Mouse (Mus musculus) kidney, postnatal 4 days (tissue): ENCODE results near the gene Fopnl.
A peak's percentile ranks its signal among the peaks of the same experiment; 100 is the strongest.

Source experiments
- DNase-seq, 2 experiments: peaks; one replicate each; pipeline ENCODE4 v3.0.0; 2021; ENCODE audit warnings: mixed read lengths in 2 of 2

The Fopnl gene

DNA sequence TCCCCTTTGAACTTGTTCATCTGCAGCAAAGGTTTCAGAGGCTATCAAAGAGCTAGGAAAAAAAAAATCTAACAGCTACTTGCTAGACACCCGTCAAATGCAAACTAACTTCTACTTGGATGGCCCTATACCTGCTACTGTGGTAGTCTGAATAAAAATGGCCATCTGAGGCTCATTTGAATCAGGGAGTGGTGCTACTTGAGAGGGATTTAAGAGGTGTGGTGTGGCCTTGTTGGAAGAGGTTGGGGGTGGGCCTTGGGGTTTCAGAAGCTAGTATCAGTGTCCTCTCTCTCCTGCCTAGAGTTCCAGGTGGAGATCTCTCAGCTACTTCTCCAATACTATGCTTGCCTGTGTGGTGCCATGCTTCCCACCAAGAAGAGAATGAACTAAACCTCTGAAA, 10.8 kb downstream of the Fopnl start:
- DNase-seq, result no peak

DNA sequence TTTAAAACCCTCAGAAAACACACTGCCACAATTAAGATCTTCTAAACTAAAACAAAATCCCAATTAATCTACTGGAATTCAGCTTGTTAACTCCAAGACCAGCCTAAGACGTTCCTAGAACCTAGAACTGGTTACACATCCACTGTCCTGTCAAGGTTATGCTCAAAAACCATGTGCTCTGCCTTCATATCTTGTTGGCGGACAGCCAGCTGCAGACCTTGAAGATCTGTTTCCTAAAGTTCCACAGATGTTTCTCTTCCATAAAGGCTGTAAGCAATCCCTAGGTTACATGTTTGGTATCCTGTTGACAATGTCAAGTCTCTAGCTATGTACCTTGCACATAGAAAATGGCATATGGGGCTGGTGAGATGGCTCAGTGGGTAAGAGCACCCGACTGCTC, 12.4 kb downstream of the Fopnl start:
- no peak for DNase-seq

DNA sequence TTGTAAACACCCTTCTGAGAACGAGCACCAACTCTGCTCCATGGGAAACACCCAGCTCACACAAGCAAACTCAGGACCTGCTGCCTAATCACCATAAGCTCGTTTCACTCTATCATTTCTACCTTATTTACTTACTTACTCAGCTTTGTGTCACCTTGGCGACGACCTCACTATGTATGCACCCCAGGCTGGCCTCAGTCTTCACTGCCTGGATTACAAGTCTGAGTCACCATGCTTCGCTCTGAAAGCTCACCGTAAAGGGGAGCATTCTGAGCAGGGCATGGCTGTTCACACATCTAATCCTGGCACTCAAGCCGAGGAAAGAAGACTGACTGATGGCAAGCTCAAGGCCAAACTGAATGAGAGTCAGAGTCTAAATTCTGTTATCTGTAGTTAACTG, 13.5 kb downstream of the Fopnl start:
- DNase-seq, result peak in 1 of 2 experiments; percentile 25

DNA sequence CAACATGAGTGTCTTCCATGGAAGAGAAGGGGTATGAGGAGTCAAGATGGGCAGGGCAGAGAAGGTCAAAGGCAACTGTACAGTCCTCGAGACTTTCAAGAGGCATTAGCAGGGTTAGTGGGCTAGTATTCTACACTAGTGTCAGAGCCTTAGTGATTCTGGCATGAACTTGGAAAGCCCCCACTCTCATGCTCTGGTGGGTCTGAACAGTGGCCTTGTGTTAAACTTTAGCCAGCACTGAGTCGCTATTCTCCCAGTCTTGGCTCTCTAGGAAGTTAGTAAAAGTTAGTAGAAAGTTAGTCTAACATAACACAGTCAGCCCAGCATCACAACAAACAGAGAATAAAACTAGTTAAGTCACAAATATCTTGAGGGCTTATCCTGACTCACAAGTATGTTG, 14.1 kb downstream of the Fopnl start:
- DNase-seq, result no peak

DNA sequence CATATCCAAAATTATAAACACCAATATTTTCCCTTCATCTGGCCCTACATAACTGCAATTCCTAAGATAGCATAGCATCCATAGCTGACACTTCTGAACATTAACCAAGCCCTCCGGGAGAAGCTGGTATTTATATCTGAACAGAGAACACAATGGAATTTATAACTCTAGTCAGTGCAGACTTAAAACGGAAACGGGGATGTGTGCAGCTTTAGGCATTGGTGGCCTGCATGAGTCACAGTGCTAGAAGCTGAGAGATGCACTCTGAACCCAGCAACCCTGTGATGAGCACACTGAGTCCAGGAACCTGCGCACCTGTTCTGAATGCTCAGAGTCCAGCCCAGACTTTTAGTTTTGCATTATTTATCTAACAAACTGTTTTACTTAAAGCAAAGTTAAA, 18.7 kb downstream of the Fopnl start:
- DNase-seq, result no peak

DNA sequence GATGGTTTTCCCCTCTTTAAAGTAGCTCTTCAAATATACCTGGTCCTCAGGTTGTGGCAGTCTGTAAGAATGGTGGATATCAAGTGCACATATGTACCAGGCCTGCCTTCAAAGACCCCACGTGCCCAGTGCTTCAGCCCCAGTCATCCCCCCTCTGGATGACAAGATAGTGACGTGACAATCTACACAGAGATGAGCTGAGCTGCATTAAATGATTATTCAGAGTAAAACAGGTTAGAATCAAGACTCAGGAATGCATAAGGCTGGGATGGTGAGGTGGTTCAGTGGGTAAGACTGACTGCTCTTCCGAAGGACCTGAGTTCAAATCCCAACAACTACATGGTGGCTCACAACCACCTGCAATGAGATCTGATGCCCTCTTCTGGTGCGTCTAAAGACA, 19.5 kb downstream of the Fopnl start:
- no peak for DNase-seq

DNA sequence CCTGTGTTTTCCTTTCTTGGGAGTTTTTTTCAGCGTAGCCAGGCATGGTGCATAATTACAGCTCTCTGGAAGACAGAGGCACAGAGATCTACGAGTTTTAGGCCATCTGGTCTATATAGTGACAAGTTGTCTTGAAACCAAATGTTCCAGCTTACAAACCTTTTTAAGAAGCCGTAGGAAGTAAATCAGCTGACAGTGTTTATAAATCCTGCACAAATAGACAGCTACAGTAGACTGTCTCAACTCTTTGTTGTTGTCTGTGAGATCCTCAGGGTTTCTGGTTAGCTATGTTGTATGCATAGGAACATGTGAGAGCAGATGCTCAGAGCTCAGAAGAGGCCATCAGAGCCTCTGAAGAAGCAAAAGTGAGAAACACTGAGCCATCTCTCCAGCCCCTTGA, 20.1 kb downstream of the Fopnl start:
- no peak for DNase-seq

DNA sequence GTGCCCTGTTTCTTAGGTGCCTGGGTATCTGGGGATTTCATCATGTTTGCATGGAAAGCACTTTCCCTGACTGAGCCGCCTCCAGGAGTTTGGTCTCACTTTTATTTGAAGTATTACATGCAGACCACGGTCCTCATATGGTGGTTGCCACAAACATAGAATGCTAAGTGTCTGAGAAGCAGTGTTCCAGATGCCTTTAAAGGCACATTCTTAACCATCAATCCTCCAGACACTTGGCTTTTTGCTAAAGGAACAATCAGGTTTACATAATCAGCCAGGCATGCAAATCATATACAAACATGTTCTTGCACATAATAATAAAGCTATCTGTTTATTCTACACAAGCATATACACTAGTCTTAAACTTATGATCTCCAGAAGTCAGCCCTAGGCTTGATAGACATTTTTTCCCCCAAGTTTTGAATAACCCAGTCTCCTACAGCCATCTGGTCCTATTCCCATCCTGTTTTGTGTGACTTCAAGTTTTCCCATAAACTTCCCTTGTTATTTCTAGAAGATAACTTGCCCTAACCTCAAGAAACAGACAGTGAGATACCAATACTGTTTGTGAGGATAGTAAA, 20.6 kb downstream of the Fopnl start:
- DNase-seq, result no peak

DNA sequence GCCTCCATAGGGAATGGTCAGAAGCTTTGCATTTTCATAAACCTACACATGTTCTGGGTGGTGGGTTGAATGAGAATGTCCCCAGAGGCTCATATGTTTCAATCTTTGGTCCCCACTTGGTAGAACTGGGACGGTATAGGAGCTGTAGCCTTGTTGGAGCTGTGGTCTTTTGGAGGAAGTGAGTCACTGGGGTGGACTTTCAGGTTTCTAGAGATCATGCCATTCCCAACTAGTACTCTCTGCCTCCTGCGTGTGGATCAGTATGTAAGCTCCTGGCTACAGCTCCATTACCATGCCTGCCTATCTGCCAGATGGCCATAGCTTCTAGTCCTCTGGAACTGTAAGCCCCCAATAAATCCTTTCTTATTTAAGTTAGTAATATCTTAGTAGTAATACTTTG, 21.9 kb downstream of the Fopnl start:
- no peak for DNase-seq

DNA sequence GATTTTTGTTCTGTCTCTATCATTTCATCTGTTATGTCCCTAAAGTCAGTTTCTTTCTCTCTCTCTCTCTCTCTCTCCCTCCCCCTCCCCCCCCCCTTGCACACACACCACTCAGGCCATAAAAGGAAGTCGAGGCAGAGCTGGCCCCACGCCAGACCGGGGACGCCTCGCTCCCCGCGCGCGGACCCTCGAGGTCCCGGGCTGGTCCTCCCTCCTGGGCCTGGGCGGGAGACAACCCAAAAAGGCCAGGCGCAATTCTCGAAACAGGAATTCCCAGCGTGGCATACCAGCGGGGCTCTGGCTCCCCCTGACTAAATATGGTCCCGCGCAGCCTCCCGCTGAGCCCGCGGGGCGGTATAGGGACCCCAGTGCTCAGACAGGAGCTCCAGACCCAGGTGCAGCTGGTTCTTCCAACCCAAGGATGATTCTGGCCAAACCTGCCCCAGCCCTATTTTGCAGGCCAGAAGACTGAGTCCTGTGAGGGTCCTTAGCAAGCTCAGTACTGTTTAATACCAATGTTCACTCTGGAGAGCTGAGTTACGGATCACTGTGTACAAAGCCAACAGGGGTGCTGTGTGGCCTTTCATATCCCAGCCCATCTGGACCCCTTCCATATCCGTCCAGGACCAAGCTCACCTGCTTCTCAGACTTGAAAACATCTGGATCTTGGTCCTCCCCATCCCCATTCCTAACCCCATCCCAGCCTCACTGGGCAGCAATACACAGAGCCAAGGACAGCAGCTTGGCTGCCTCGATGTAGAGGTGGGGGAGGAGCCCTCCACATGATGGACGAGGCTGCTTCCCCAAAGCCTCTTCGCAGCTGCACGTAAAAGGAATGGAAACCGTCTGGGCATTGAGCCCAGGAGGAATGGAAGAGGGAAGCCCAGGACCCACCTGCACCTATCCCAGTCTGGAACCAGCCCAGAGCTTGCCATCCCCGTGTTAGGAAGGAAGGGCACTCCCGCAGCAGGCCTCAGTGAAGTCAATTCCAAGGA, 24.7 kb downstream of the Fopnl start:
- DNase-seq, result peak; percentile 44 to 53

DNA sequence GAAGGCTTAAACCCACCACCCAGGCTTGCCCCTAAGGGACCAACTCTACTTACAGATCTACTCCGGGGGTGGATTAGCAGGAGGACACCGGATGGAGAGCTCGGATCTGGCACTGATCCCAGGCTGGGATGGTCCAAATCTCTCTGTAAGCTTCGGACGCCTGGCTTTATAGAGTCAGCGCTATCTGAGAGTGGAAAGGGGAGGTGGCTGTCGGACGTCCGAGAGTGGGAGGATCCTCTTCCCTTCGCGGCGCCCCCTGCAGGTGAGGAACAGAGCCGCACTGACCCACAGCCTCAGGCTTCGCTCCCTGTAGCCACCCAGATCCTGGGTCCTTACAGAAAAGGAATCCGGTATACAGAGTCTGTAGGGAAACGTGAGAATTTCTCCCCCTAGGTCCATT, 26.0 kb downstream of the Fopnl start, which contains the start of gene Myh11:
TSS of gene Myh11 (minus strand) at position 150 of the 400 bp plus-strand sequence.
- DNase-seq, result peak; percentile 88 to 91

DNA sequence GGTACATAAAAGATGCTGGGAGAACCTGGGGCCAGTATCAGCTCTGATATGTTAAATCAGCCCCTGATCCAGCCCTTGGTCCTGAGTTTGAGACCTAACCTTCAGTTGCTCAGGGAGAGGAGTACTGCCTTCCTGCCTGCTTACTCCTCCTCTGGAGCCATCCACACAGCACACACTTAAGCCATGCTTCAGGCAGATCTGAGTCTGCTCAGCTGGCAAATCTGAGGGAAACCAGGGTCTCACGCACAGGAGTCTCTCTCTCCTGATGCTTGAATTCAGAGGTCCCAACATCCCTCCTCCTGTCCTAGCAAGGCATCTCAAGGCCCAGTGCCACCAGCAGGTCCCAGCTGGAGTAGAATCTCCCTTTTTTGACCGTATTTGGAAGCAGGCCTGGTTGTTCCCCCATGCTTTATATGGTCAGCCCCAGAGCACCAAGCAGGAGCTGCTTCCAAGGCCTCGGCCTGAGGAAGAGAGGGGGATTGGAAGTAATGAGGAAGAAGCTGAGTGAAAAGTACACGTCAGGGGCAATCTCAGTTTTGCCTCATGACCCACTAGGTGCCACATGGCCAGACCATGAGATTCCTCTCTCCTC, 44.7 kb downstream of the Fopnl start:
- no peak for DNase-seq

DNA sequence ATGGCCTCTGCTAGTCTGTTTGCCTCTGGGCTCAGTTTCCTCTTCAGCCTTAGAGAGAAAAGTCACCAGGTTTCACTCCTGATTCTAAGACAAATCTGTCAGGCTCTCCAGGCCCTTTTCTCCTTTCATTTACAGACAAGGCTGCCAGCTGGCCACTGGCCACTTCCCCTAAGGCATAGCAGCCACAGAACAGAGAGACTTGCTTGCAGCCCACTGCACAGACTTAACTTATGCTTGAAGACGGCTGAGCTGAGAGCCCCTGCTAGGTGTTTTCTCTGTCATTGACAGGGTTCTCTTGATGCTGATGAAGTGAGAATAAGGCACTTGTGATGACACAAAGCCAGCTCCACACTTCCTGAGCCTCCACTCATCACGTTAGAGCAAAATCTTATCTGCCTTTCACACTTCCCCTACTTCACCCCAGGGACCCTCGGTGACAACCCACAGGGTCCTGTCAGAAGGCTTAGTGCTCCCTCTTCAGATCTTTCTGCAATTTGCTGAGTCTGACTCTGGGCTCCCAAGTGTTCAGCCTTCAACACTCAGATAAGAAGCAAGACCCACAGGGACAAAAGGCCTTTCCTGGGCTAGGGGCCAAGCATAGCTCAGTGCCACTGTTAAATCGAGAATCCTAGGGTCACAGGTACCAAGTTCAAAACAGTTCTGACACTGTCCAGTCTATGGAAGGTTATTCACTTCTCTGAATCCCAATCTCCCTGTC, 51.8 kb downstream of the Fopnl start:
- peak in 1 of 2 experiments; percentile 14 for DNase-seq

DNA sequence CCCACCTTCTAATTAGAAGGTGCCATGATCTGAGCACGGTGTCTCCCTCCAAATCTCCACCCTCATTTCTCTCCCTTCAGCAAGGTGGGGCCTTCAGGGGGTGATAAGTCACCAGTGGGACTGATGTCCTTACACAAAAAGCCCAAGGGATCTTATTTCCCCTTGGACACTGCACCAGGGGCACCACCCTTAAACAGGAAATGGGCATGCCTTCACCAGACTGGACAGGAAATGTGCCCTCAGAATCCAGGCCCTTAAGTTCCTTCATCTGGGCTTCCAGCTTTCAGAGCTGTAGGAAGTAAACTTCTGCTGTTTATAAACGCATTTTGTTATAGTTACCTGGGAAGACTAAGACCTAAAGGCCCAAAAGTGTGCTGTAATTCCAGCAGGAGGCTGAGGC, 52.7 kb downstream of the Fopnl start:
- no peak for DNase-seq

DNA sequence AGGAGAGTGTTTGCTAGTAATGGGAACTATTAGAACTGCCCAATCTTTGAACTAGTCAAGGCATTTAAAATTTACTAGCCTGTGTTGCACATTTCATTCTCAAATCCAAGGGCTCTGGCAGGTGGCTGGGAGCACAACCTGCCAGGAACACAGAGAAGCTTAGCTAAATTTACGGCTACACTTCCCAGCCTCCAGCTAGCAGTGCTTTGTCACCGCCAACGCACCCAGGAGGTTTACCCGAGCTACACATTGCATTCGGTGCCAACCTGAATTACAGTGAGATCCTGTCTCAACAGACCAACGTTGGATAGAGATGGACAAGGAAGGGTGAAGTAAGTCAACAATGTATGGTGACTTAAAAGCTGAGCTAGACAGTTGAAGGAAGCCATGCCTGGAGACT, 54.0 kb downstream of the Fopnl start:
- no peak for DNase-seq

DNA sequence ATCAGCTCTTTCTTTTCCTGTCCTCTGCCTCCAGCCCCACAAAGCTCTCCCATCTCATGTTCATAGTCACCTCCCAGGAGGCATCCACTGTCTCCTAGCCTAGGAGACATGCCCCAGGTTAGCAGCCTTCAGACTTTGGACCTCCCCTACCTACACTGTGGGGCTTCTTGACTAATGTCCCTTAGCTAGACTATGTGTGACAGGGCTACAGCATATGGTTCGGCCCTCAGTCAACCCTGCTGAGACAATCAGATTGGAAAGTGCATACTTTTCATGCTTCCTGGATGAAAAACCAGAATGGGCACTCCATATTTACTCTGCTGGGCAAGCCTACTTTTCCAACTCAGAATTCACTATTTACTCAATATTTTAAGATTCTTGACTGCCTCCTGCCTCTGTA, 54.8 kb downstream of the Fopnl start:
- no peak for DNase-seq

DNA sequence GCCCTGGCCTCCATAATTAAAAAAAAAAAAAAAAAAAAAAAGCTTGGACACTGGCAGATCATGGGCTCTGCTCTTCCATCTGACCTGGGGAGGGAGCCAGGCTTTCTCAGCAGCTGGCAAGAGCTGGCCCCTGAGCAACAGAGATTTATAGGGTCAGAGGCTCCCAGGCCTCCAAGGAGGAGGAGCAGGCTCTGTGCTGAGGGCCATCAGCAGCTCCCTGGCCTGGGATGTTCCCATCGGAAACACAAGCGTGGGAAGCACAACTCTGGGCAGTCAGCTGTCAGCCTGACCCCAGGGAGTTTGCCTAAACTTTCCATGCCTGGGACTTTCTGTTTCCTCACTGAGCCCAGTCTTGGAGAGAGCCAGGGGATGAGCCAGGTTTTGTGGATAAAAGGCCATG, 58.3 kb downstream of the Fopnl start:
- peak; percentile 33 to 42 for DNase-seq

DNA sequence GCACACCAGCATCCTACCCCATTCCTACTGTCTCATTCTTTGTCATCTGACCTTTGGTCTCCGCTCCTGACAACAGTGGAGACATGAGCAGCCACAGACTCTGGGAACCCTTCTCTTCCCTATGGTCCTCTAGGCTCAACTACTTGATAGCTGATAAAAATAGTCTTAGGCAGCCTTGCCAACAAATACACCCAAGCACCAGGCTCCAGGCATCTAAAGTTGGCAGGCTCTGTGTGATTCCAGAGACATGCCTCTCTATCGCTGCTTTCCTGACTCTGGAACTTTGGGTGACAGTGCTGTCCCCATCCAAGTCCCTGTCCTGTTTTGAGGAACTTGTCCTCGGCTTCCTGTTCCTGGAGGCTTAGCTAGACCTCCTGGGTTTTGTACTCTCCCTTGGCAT, 63.6 kb downstream of the Fopnl start:
- DNase-seq, result no peak

DNA sequence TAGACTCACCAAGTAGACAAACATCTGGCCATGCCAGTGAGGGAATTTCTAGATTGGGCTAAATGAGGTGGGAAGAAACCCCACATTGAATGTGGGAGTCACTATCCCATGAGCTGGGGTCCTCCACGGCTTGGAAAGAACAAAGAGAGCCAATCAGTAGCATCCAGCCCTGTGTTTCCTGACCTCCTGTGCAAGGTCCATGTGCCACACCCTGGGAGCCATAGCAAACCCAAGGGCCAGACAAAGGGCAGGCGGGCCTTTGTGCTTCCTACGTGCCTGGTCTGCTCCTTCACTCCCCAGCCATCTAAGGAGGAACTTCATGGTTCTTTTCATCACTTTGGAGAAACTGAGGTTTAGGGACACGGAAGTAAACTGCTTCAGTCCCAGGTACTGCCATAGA, 64.3 kb downstream of the Fopnl start:
- no peak for DNase-seq

DNA sequence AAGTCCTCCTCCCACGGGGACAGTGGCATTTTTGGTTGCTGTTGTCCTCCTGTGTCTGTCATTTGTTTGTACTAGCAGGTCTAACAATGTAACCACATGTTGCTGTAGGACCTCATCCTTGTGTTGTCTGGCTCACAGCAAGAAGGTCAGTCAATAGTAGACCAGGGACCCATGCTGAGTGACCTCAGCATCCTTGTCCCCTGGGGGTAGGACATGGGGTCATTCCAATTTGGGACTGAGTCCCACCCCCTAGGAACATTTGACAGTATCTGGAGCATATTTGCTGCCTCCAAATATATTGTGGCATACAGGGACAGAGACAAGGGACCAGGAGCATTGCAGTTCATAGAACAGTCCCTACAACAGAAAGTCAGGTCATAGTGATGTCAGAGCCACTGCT, 67.3 kb downstream of the Fopnl start:
- DNase-seq, result no peak
